Mouse (Mus musculus) lung, adult 18-20 months (tissue): ENCODE data around the gene Dnajb7.
A peak's percentile ranks its signal among the peaks of the same experiment; 100 is the strongest.

ENCODE experiments used
- DNase-seq, 2 experiments: peaks; one replicate each; pipeline ENCODE4 v3.0.0; 2022; ENCODE audit warnings: mixed read lengths in 2 of 2

Dnajb7 gene

DNA sequence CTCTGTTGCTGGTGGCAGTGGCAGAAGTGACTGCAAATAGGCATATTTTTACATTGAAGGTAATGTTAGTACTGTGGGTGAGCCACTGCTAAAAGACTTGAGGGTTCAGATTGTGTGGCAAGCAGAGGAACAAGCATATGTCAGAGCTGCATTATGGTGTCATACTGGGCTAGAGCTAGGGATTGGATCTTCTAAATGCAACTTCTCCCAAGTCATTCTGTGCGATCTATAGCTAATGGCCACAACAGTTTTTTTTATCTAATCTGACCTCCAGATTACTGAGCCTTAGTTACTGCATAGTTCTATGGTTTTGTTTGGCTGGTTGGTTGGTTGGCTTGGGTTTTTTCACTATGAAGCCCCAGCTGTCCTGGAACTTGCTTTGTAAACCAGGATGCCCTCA lies at the start of gene Dnajb7:
Gene Dnajb7 (minus strand): TSS at position 101 of the 400 bp plus-strand sequence.
- DNase-seq, result no peak

DNA sequence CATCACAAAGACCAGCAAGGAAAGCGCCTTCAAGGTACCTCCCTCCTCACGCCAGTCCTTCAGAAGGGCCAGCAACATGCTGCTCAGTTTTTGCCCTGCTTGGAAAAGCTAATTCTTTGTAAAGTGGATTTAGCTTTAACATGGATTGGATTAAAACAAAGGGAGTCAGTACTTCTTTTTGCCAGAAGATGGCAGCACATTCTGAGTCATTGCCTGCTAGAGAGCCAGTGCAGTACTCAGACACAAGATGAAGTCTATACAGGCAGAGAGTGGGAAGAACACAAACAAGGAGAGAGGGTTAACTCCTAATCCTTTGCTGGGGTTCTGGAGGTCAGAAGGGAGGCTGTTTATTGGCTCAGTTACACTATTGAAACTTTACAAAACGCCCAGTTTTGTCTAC lies 40.4 kb upstream of the Dnajb7 start:
- peak in 1 of 2 experiments; percentile 63 for DNase-seq

DNA sequence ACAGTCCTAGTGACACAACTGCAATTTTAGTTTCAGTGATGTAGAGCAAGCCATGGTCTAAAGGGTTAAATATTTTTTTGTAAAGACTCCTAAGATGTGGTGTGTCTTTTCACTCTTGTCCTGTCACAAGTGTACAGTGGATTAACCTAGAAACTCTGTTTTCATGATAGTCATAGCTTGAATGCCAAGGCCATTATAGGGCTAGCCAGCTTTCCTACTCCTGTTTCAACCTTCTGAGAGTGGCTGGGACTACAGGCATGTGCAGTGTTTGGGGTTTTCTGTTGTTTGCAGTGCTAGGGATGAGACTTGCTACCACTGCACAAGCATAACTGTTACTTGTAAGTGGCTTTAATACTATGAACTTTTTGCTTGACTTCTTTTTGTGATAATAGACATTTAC lies 31.1 kb upstream of the Dnajb7 start:
- no peak for DNase-seq

DNA sequence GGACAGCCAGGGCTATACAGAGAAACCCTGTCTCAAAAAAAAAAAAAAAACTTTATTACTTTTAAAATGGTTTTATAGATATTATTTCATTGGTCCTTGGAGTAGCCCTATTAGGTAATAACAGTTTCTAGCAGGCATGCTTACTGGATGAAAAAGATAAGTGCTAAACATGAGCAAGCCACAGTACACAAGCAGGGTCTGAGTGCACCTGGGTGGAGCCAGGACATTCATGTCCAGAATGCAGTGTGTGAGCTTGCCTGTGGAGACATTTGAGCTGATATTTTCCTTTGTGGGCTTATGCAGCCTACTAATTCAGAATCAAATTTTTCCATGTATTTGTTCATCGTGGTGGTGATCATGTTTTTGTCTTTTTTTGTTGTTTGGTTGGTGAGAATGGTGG lies 30.2 kb upstream of the Dnajb7 start:
- no peak for DNase-seq

DNA sequence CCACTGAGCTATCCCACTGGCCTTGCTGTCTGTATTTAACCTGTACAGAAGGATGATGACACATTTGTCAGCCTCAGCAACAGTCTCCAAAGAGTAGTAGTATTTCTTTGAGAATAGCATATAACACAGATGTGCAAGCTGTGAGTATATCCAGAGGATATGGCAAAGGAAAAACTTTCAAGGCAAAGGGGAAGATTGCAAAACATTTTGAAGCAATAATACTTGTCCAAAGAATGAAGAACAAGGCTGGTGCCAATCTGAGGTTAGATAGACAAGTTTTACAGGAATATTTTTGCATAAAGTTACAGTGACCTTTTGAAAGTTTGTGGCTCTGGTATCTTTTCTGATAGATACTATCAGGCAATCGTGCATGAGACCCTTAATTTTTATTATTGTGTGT lies 23.1 kb upstream of the Dnajb7 start:
- no peak for DNase-seq

DNA sequence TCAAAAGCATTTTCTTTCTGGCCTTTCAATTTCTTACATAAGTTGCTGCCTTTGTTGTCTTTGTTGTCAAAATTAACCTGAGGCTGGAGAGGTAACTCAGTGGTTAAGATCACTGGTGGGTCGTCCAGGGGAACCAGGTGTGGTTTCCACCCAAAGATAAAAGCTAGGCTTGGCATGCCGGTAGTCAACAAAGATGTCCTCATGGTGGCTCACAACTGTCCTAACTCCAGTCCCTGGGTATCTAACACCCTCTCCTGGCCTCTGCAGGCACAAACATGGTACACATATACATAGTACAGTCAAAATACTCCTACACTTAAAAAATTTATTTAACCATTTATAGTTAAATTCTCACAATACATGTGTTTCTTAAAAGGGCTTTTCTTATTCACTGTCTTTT lies 19.8 kb upstream of the Dnajb7 start:
- no peak for DNase-seq

DNA sequence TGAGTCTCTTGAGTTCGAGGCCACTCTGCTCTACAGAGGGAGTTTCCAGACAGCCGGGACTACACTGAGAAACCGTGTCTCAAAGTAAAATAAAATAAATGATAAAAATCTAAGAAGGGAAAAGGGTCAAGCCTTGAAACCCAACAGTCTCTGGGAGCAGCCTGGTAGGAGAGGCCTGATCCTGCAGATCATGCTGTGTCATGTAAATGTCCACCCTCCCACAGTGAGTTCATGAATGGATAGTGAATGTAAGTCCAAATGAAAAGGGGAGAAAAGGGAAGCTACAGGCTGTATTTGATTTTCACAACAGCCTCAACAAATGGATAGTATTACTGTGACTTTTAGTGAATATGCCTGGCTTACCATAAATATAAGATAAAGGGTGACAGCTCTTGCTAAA lies 17.2 kb upstream of the Dnajb7 start:
- DNase-seq, result no peak

DNA sequence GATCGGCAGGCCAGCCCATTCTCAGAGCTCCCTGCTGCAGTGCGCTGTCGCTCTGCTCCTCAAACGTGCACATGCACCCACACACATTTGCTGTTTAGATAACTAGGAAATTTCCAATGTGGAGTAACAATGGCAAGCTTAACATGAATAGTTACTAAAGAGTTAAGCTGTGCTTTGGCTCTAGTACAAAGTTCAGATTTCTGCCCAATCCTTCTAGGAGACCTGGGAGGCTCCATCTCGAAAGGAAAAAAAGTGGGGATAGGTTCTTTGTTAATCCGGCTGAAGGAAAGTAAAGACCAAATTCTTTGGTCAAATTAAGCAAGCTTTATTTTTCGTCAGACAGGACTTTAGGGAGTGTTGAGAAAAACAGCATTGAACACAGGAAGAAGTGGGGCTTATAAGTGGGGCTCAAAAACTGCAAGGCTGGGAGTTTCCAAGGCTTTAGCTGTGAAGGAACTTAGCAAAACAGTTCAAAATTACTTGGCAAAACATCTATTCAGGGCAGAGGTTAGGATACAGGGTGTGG lies 14.1 kb upstream of the Dnajb7 start:
- DNase-seq, result no peak

DNA sequence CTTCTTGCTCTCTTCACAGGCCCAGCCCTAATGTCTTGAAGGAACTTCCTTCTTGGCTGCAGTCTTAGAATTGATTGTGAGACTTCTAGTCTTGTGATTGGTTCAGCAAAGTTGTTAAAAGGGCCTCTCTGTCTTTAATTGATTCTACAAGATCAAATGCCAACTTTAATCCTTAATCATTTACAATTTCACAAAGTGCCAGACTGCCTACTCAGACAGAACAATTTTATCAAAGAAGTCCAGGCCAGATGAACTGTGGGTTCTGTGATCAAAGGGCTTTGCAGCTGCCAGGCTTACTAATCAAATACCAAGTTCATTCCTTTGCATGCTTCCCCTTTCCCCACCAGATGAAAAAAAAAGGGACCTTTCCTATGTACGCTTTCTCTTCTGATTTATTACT lies 13.4 kb upstream of the Dnajb7 start:
- DNase-seq, result no peak

DNA sequence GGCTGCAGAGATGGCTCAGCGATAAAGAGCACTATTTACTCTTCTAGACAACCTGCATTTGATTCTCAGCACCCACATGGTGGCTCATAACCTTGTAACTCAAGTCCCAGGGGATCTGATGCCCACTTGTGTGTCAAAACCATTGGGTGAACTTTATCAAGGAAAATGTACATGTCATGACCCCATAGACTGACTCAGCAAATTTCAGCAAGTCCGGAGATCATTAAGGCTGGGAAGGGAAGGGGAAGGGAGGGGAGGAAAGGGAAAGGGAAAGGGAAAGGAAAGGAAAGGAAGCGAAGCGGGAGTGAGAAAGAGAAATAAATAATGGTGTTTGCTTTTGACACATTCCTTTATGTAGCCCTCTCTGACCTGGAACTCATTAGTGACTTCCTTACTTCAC lies 10.0 kb upstream of the Dnajb7 start:
- DNase-seq, result no peak

DNA sequence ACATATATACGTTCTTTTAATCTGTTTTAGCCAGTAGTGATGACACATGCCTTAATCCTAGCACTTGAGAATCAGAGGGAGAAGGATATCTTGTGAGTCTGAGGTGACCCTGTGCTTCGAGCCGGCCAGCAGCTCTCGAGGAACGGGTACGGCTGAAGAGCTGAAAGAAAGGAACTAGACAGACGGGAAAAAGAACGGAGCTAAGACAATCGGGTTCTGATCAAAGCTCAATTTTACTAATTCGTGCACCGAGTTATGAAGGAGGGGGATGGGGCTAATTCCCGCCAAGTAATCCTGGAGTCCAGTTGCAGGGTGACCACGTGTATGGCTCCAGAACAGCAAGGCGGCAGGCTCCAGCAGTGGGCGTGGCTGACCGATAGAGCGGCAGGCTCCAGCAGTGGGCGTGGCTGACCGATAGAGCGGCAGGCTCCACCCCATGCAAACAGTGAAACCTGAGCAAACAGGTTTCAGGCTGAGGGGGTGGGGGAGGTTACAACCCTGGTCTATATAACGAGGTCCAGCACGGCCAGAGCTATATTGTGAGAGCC lies 8.7 kb upstream of the Dnajb7 start:
- DNase-seq, result peak; percentile 85 to 88

DNA sequence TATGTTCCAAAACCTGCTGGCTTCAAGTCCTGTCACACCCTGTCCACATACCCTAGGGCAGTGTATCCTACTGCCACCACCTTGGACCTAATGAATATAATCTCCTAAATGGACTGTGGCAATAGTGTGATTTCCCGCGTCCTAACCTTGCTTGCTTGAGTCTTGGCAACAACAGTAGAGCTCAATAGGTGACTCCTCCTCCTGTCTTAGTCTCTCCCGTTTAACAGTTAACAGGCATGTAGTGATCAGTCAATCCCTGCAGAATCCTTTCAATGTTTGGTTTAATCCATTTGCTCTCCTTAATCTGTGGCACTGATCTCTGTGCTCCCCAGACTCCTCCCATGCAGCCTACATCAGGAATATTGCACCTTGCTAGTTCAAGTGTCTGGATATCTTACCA lies 3.1 kb downstream of the Dnajb7 start:
- no peak for DNase-seq

DNA sequence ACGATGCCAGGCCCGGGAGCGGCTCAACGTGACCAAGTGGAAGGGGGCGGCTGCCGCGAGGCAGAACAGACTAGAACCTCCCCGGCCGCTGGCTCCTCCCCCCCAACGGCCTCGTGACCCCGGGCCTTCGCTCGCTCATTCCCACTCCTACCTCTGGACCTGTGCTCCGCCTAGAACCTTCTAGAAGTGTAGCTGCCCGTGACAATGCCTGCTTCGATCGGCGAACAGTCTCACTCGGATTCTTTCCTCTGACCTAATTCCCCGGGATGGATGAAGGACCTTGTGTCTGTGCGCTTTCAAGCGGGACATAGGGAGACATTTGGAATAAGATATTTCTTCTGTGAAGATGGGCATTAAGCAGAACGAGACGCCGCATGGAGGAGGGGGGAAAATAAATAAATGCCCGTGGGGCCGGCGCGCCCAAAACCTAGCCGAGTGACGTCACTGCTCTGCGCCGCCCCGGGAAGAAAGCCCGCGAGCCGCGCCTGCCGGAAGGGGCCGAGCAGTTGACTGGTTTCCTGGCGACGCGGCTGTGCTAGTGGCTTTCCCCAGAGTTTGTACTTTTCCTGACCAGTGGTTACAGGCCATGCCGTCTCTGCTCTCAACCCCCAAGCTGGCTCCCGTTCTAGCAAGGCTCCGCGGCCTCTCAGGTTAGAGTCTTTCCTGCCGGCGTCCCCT lies 8.3 kb downstream of the Dnajb7 start, which contains the start of the genes St13 and Xpnpep3:
Gene St13 (minus strand): TSS at position 440 of the 678 bp plus-strand sequence.
Gene Xpnpep3 (plus strand): TSS at position 501 of the 678 bp plus-strand sequence.
- DNase-seq, result peak; percentile 97 to 99

DNA sequence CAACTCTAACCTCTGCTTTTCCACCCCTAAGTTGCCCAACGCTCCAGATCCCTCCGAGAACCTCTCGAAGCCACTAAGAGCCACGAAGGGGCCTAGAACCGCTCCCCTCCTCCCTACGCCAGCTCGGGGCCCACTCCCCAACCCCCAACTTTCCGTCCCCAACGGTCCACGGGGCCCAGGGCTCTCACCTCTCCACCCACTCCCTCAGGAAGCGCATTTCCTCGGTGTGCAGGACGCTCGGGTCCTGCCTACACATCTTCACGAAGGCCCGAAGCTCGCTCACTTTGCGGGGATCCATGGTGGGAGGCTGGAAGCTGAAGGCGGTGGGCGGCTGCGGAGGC lies 8.8 kb downstream of the Dnajb7 start:
- no peak for DNase-seq

DNA sequence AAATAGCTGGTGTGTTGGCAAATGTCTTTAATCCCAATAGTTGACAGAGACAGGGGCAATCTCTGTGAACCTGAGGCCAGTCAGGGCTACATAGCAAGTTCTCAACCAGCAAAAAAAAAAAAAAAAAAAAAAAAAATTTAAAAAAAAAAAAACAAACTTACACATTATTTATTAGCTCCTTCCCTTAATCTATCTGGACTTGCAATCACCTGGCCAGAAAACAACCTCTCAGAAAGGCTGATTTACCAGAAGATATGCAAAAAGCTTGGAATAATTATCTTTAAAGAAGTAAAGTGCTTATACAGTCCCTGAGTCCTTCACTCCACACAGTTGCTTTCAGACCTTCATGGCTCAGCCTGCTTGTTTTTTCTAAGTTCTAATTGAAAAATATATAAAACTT lies 9.9 kb downstream of the Dnajb7 start:
- no peak for DNase-seq

DNA sequence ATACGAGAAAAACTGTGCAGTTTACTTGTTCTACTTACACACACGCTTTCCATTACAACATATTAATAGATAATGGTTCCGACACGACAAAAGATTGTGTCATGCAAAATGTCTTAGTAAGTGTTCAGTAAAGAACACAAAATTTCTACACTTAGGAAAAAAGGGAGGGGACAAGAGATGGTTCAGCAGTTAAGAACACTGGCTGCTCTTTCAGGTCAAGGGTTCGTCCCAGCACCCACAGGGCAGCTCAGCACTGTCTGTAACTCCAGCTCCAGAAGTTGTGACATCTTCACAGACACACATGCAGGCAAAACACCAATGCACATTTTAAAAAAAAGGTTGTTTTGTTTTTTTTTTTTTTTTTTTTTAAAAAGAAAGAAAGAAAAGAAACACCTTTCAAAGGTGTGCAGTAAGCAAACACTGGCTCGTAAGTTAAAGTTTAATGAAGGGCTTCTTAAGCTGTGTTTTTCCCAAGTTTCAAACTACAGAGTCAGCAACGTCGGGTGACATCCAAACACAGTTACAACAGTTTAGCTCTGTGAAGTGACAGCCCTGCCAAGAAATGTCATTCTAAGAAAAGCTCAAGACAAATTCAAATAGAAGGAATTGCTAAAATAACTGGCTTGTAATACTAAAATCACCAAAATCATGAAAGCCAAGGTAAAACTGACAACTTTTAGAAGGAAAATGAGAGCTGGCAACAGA lies 13.7 kb downstream of the Dnajb7 start:
- no peak for DNase-seq

DNA sequence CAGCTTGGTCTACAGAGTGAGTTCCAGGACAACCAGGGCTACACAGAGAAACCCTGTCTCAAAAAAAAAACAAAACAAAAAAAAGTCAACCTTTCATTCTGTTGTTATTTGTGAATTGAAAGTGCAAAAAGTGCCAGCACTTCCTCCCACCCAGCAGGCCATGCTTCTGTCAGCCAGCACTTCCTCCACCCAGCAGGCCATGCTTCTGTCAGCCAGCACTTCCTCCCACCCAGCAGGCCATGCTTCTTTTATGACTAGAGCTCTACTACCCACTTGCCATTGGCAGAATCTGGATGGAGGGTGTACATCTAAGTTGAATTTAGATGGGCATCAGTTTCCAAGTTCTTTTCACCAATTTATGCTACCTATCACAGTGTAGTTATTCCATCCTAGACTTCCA lies 15.1 kb downstream of the Dnajb7 start:
- DNase-seq, result peak; percentile 18 to 34

DNA sequence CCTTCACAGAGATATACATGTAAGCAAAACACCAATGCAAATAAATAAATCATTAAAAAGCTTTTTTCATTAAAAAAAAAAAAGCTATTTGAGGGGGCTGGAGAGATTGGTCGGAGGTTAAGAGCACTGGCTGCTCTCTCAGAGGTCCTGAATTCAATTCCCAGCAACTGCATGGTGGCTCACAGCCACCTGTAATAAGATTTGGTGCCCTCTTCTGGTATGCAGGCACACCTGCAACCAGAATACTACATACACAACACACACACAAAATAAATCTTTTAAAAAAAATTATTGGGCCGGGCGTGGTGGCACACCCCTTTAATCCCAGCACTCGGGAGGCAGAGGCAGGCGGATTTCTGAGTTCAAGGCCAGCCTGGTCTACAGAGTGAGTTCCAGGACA lies 21.8 kb downstream of the Dnajb7 start:
- no peak for DNase-seq

DNA sequence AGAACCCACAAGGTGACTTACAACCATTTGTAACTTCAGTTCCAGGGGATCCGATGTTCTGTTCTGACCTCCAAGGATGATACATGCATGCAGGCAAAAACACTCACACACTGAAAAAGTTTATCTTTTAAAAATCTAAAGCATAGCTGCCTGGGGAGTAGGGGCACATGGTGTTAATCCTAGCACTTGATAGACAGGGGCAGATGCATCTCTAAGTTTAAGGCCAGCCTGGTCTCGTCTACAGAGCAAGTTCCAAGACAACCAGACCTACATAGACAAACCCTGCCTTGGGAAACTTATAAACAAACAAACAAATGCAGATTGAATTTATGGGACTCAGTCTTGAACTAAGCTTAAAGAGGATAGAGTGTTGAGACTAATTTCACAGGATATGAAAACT lies 29.3 kb downstream of the Dnajb7 start:
- no peak for DNase-seq

DNA sequence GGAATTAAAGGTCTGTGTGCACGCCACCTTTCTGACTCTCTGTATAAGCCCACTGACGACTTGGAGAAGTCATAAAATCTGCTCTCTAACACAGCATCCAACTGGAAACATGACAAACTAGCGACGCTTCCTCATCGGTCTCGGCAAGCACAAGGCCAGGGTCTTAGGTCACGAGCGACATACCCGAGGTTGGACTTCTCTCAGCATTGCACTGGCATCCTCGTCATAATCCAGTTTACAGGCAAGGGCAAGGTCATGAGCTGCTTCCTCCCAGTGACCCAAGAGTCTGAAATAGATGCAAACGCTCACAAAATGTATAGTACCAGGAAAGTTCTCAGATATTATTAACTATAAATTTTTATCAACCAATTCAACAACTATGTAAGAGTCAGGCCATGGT lies 33.5 kb downstream of the Dnajb7 start:
- no peak for DNase-seq

DNA sequence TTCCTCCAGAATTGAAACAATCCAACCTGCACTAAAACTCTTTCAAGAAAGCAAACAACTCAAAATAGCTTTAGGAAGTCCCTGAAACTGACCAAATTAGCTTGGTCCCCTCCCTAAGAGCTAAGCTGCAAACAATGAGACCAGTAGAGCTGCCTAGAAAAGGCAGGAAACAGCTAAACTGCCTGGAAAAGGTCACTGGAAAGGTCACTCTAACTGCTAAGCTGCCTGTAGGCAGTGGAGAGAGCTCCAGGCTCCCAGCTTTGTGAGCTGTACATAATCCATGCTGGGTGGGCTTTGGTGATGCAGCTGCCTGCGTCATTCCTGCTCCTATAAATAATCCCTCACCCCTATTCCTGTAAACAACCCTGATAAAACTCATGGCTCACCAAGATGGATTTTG lies 37.7 kb downstream of the Dnajb7 start:
- no peak for DNase-seq

DNA sequence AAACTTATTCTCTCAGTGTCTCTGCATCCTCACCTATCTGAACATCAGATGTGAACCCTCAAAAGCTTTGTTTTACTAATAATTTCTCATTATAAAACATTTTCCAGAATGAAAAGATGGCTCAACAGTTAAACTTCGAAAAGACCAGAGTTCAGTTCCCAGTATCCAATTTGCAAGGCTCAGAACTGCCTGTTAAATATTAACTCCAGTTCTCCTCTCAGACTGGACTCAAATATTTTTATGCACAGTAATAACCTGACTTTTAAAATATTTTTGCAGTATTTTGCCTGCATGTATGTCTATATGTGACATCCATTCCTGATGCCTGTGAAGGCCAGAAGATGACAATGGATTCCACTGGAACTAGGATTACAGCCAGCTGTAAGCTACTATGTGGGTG lies 39.5 kb downstream of the Dnajb7 start:
- DNase-seq, result no peak

DNA sequence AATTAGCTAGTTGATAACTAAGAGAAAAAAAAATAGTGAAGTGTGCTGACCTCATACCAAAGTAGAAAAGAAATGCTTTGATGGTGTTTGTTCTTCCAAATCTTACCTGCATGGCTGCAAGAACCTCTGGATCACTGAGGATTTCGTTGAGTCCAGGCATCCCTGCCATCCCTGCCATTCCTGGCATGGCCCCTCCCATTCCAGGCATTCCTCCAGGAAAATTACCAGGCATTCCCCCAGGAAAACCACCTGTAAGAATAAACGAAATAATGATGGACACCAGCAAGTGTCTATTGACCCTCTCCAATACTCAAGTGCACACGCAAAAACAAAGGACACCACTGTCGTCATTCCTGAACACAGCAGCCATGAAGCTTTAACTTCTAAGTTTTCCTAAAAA lies 41.9 kb downstream of the Dnajb7 start:
- DNase-seq, result no peak

DNA sequence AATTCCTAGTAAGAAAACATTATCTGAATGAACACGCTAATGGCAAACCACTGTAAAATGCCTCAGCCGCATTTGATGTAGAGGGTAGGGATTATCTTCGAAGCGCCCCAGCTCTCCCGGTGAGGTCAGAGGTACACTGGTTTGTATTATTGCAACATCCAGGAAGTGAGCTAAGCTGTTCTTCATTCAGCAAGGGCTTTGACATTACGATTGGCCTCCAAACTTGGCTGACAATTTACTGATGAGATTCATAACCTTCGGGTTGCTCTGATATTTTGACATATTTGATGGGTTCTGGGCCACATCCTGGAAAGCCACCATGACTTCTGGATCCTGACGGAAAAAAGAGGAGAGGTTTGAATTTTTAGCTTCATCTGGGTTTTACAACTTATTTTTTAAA lies 42.9 kb downstream of the Dnajb7 start:
- DNase-seq, result no peak
